Mouse (Mus musculus) limb, embryonic 14.5 days (tissue): ENCODE results near the gene Asb17. TPM values are rescaled to one million over a fixed set of nuclear protein-coding genes. Genes with fewer than 3 reads are reported as not detected.

Source experiments
- ATAC-seq: fragments of 200-750 bp; cut with Nextera tagmentation; 2 replicates; pipeline ENCODE4 v1.8.0; 2017; ENCODE audit warnings: low read depth, moderate number of reproducible peaks, moderate TSS enrichment; ENCODE audit not compliant: low FRiP score
- DNase-seq: peaks from one replicate; pipeline ENCODE4 v3.0.0-alpha.2; 2015; ENCODE audit warnings: low spot score
- H3K27ac ChIP-seq: fragments of 300-500 bp; sonication (generic); replicated peaks from 2 replicates; pipeline ENCODE4 v1.5.1; 2014; ENCODE audit warnings: low read depth, mild to moderate bottlenecking, low read length, moderate library complexity, mixed read lengths
- H3K27me3 ChIP-seq: fragments of 300-500 bp; sonication (generic); 2 replicates; pipeline ENCODE4 v1.6.1; 2014; ENCODE audit warnings: low read length, mixed read lengths; ENCODE audit not compliant: control insufficient read depth, insufficient read depth
- H3K36me3 ChIP-seq: fragments of 300-500 bp; sonication (generic); 2 replicates; pipeline ENCODE4 v1.6.1; 2014; ENCODE audit warnings: mild to moderate bottlenecking, low read length, moderate library complexity, mixed read lengths; ENCODE audit not compliant: control insufficient read depth, insufficient read depth
- H3K4me1 ChIP-seq: fragments of 300-500 bp; sonication (generic); 2 replicates; pipeline ENCODE4 v1.6.1; 2014; ENCODE audit warnings: antibody characterized with exemption, low read length, mixed read lengths; ENCODE audit not compliant: control insufficient read depth, insufficient read depth
- H3K4me2 ChIP-seq: fragments of 300-500 bp; sonication (generic); replicated peaks from 2 replicates; pipeline ENCODE4 v1.6.1; 2014; ENCODE audit warnings: low read depth, mild to moderate bottlenecking, low read length, moderate library complexity; ENCODE audit not compliant: severe bottlenecking
- H3K4me3 ChIP-seq: fragments of 300-500 bp; sonication (generic); replicated peaks from 2 replicates; pipeline ENCODE4 v1.5.1; 2014; ENCODE audit warnings: low read length
- H3K9ac ChIP-seq: fragments of 300-500 bp; sonication (generic); 2 replicates; pipeline ENCODE4 v1.6.1; 2014; ENCODE audit warnings: mild to moderate bottlenecking, low read depth, low read length, moderate library complexity; ENCODE audit not compliant: severe bottlenecking
- H3K9me3 ChIP-seq: fragments of 300-500 bp; sonication (generic); 2 replicates; pipeline ENCODE4 v1.6.1; 2016; ENCODE audit warnings: low read length; ENCODE audit not compliant: control insufficient read depth
- POLR2A ChIP-seq: fragments of 200-500 bp; IDR thresholded peaks from 2 replicates; pipeline ENCODE4 v1.8.0; 2012; ENCODE audit warnings: inconsistent platforms, mild to moderate bottlenecking, moderate library complexity, borderline replicate concordance; ENCODE audit not compliant: insufficient read depth, insufficient read length; ENCODE audit errors: extremely low read depth
- WGBS: fragments of 180-500 bp; shearing (Covaris S2); extraction: QIAGEN DNeasy Blood & Tissue Kit; methylation state at CpG from one replicate; pipeline ENCODE4 v1.1.7; 2014; 5-methylcytosine and 5-hydroxymethylcytosine counted together
- polyA plus RNA-seq, 2 experiments: library from polyadenylated mRNA; depleted of rRNA in 1 of 2; stranded (reverse) in 1 of 2; unstranded in 1 of 2; fragments of >200 nt; fragmentation: Nextera tagmentation in 1 of 2; extraction: Ambion mirVana in 1 of 2; gene quantifications; 2 replicates each; pipeline versions ENCODE4 v1.2.1 to v1.2.3; 2012 to 2014

The Asb17 gene
- polyA plus RNA-seq, 2 experiments: 0.41 to 1.4 TPM

GRCm38 (mm10) chr3:153834071-153834470, 9.9 kb upstream of the Asb17 start:
- WGBS: 84% methylated on average over 4 of the region's 4 CpGs
- Histone ChIP-seq H3K9ac (no peak overlapping the region), H3K27ac (no peak overlapping the region), H3K4me3 (no peak overlapping the region), H3K36me3 (no peaks in the 10 kb centered on the region), H3K4me2 (no peak overlapping the region), H3K9me3 (no peaks in the 10 kb centered on the region), H3K4me1 (no peaks in the 10 kb centered on the region), H3K27me3 (no peaks in the 10 kb centered on the region)
- no peak for TF ChIP-seq POLR2A
- ATAC-seq (no peak), DNase-seq (no peak)

GRCm38 (mm10) chr3:153835455-153836086, 8.4 kb upstream of the Asb17 start:
- WGBS: 62% methylated on average over 7 of the region's 7 CpGs
- no peaks in the 10 kb centered on the region for H3K9me3 ChIP-seq
- no peak overlapping the region for H3K9ac ChIP-seq
- no peak overlapping the region for H3K4me2 ChIP-seq
- H3K27ac ChIP-seq: no peak overlapping the region
- ATAC-seq (no peak), DNase-seq (peak; percentile 58)
- no peaks in the 10 kb centered on the region for H3K4me1 ChIP-seq
- H3K4me3 ChIP-seq: no peak overlapping the region
- no peaks in the 10 kb centered on the region for H3K36me3 ChIP-seq
- no peaks in the 10 kb centered on the region for H3K27me3 ChIP-seq
- no peak for TF ChIP-seq POLR2A

- no peak overlapping the region for H3K9ac ChIP-seq
- no peaks in the 10 kb centered on the region for H3K4me1 ChIP-seq
- H3K27ac ChIP-seq: no peak overlapping the region
- DNase-seq (no peak), ATAC-seq (no peak)
- H3K4me3 ChIP-seq: no peak overlapping the region
- H3K36me3 ChIP-seq: no peaks in the 10 kb centered on the region
- H3K4me2 ChIP-seq: no peak overlapping the region
- 89% methylated on average over 3 of the region's 3 CpGs for WGBS
- H3K9me3 ChIP-seq: no peaks in the 10 kb centered on the region
- no peaks in the 10 kb centered on the region for H3K27me3 ChIP-seq
- no peak for TF ChIP-seq POLR2A
Observed at GRCm38 (mm10) chr3:153836316-153836715, 7.7 kb upstream of the Asb17 start.

- H3K4me3 ChIP-seq: no peak overlapping the region
- 46% methylated on average over 4 of the region's 4 CpGs for WGBS
- no peaks in the 10 kb centered on the region for H3K9me3 ChIP-seq
- H3K27me3 ChIP-seq: no peaks in the 10 kb centered on the region
- no peak for DNase-seq
- H3K4me1 ChIP-seq: no peaks in the 10 kb centered on the region
- ATAC-seq: no peak
- no peak overlapping the region for H3K4me2 ChIP-seq
- H3K27ac ChIP-seq: no peak overlapping the region
- H3K36me3 ChIP-seq: no peaks in the 10 kb centered on the region
- no peak for TF ChIP-seq POLR2A
- H3K9ac ChIP-seq: no peak overlapping the region
Observed at GRCm38 (mm10) chr3:153837593-153837992, 6.4 kb upstream of the Asb17 start.

- no peaks in the 10 kb centered on the region for H3K4me1 ChIP-seq
- no peak for TF ChIP-seq POLR2A
- no peak overlapping the region for H3K4me3 ChIP-seq
- no peaks in the 10 kb centered on the region for H3K27me3 ChIP-seq
- no peaks in the 10 kb centered on the region for H3K36me3 ChIP-seq
- H3K4me2 ChIP-seq: no peak overlapping the region
- 91% methylated on average over 9 of the region's 9 CpGs for WGBS
- no peak overlapping the region for H3K27ac ChIP-seq
- DNase-seq: no peak
- no peak overlapping the region for H3K9ac ChIP-seq
- H3K9me3 ChIP-seq: no peaks in the 10 kb centered on the region
- no peak for ATAC-seq
Observed at GRCm38 (mm10) chr3:153844757-153845156, 748 bp downstream of the Asb17 start.
